Mouse (Mus musculus) G1E (cell line): ENCODE data around the gene Ube4b. TPM values are rescaled to one million over a fixed set of nuclear protein-coding genes. Genes with fewer than 3 reads are reported as not detected.

Source experiments
- ATAC-seq: 2 replicates; pipeline ENCODE4 v1.8.0; 2016; ENCODE audit warnings: mild to moderate bottlenecking; ENCODE audit not compliant: insufficient number of reproducible peaks, poor library complexity, low FRiP score, severe bottlenecking; ENCODE audit errors: extremely low read depth
- DNase-seq: peaks from one replicate; pipeline ENCODE4 v3.0.0; 2012; ENCODE audit warnings: low spot score
- H3K27me3 ChIP-seq: 2 replicates; pipeline ENCODE4 v1.6.1; 2012; ENCODE audit warnings: mild to moderate bottlenecking, low read length, inconsistent platforms; ENCODE audit not compliant: insufficient read depth
- H3K36me3 ChIP-seq: replicated peaks from 2 replicates; pipeline ENCODE3; 2012; ENCODE audit warnings: mild to moderate bottlenecking, inconsistent platforms
- H3K4me1 ChIP-seq: 2 replicates; pipeline ENCODE4 v1.6.1; 2012; ENCODE audit warnings: low read depth, low read length, inconsistent platforms, mixed read lengths; ENCODE audit not compliant: insufficient read depth
- H3K4me3 ChIP-seq: 2 replicates; pipeline ENCODE4 v1.5.1; 2012; ENCODE audit warnings: low read depth, mild to moderate bottlenecking, inconsistent platforms, low read length, moderate library complexity, mixed read lengths
- H3K9me3 ChIP-seq: replicated peaks from 2 replicates; pipeline ENCODE4 v1.6.1; 2012; ENCODE audit warnings: inconsistent platforms
- CTCF ChIP-seq: IDR thresholded peaks from 2 replicates; pipeline ENCODE4 v1.5.1; 2012; ENCODE audit warnings: low read depth, low read length, inconsistent platforms, mixed read lengths
- GATA1 ChIP-seq: IDR thresholded peaks from 2 replicates; pipeline ENCODE4 v1.6.1; 2012; ENCODE audit warnings: borderline replicate concordance, low read length, inconsistent platforms, mixed read lengths
- GATA2 ChIP-seq: IDR thresholded peaks from 2 replicates; pipeline ENCODE4 v1.6.1; 2012; ENCODE audit warnings: low read depth, low read length, inconsistent platforms, borderline replicate concordance
- POLR2AphosphoS5 ChIP-seq: IDR thresholded peaks from 2 replicates; pipeline ENCODE4 v1.6.1; 2012; ENCODE audit warnings: low read depth, low read length, inconsistent platforms; ENCODE audit not compliant: insufficient replicate concordance
- TAL1 ChIP-seq: conservative IDR thresholded peaks from 2 replicates; pipeline ENCODE4 v1.6.1; 2012; ENCODE audit warnings: low read depth, low read length, inconsistent platforms, mixed read lengths
- polyA plus RNA-seq: library from polyadenylated mRNA; stranded (reverse); fragments of >175 nt; gene quantifications from 2 replicates; pipeline ENCODE4 v1.2.3, GENCODE M21; 2012
- total RNA-seq, 2 experiments: library from RNA; stranded (forward) in 1 of 2; stranded (reverse) in 1 of 2; fragments of 200-1000 nt in 1 of 2; fragments of >200 nt in 1 of 2; fragmentation: Nextera tagmentation in 1 of 2; gene quantifications; 2 replicates each; pipeline ENCODE4 v1.2.3; 2014 to 2017

Ube4b gene
- total and polyA plus RNA-seq, 3 experiments, result 51.9 to 346 (median 118) TPM

DNA sequence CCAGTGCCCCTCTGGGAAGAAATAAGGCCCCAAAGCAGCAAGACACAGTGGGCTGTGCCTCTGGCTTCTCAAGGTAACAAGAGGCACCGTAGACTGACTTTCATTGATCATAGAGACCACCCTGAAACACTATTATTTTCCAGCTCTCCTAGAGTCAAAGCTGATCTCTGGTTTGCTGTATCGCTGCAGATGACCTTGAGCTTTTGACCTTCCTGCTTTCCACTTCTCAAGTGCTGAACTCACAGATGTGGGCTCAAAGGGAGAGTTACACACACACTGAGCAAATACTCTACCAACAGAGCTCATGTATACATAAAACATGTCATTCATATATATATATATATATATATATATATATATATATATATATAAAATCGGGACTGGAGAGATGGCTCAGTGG, 24.1 kb upstream of the Ube4b start:
- ATAC-seq (no peak), DNase-seq (no peak)
- no peak for TF ChIP-seq POLR2AphosphoS5
- no peak for TF ChIP-seq CTCF
- no peak for TF ChIP-seq TAL1
- no peak for TF ChIP-seq GATA1
- no peak for TF ChIP-seq GATA2
- no peak overlapping the region for H3K4me3 ChIP-seq
- peaks cover 11% of the 10 kb centered on the region for H3K4me1 ChIP-seq
- 0 out of 2 replicates have a peak, but pooled peaks cover 2% of the 10 kb centered on the region for H3K9me3 ChIP-seq
- peaks cover 14% of the 10 kb centered on the region for H3K27me3 ChIP-seq
- H3K36me3 ChIP-seq, result no peaks in the 10 kb centered on the region

DNA sequence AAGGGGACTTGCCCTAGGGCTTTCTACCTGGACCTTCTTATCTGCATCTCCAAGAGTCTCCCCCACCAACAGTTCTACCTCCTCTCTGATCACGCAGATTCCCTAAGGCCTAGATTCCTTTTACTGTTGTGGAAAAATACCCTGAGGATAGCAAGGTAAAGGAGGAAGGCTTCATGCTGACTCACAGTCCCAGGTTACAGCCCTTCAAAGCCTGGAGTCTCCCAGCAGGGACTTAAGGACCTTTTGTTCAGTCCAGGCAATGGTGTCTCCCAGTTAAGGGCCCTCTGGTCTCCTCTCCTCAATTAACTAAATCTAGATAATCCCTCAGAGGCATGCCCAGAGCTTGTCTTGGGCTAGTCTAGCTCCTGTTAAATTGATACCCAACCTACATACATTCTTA, 19.8 kb upstream of the Ube4b start:
- H3K36me3 ChIP-seq, result no peaks in the 10 kb centered on the region
- ATAC-seq (no peak), DNase-seq (no peak)
- H3K27me3 ChIP-seq, result no peaks in the 10 kb centered on the region
- no peak overlapping the region for H3K4me3 ChIP-seq
- H3K4me1 ChIP-seq, result peaks cover 37% of the 10 kb centered on the region
- no peaks in the 10 kb centered on the region for H3K9me3 ChIP-seq
- TF ChIP-seq CTCF (no peak), POLR2AphosphoS5 (no peak), GATA1 (no peak), GATA2 (no peak), TAL1 (no peak)

DNA sequence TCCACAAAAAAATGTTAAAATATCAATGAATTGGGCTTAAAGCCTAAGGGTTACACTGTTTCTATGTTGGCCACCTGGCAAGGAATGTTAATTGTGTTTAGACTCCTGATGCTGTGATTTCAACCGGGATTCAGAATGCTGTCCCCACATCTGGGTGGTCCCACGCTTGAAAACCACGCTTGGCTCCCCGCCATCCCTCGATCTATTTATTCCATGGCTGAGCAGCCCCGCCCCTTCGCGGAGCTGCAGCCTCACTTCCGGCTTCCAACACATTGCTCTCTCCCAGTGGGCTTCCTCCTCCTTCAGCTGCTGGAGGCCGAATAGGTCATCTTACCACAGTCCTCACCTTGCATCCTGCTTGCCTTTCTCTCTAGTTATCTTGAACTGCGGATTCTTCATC, 19.3 kb upstream of the Ube4b start:
- H3K27me3 ChIP-seq, result no peaks in the 10 kb centered on the region
- ATAC-seq (no peak), DNase-seq (no peak)
- TF ChIP-seq GATA2, result no peak
- no peak for TF ChIP-seq GATA1
- no peak for TF ChIP-seq CTCF
- no peak for TF ChIP-seq POLR2AphosphoS5
- no peak for TF ChIP-seq TAL1
- H3K4me1 ChIP-seq, result peaks cover 40% of the 10 kb centered on the region
- no peaks in the 10 kb centered on the region for H3K36me3 ChIP-seq
- no peaks in the 10 kb centered on the region for H3K9me3 ChIP-seq
- H3K4me3 ChIP-seq, result peak overlapping the region; percentile 6; the same call in 1 of the 2 replicates

DNA sequence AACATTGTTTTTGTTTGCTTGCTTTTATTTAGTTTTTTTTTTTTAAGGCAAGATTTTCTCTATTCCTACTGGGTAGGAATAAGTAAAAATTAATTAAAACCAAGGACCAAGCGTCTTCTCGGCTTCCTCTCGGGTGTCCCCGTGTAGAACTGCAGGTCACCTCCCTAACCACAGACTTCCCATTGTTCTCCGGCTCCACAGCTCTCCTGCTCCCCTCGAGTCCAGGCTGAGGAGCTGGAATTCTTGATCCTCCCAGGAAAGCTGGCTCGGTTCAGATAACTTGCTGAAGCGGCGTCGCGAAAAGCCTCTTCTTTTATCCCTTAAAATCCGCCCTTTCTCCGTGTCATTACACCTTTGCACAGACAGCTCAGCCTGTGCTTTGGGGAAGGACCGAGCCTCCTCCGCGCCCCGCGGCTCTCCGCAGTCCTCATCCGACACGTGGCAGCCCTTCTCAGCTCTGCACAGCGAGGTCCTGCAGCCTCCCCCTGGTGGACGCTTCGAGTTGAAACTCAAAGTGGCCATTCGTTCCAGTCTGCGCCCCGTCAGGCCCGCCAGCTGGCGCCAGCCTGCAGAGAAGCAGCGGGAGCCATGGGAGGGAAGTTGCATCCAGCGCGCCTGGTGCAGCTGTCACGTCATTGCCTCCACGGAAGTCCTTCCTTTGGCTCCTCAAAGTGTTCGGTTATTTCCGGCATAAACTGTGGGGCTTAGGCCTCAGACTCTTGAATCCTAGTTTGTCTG, 18.6 kb upstream of the Ube4b start:
- Histone ChIP-seq H3K36me3 (no peaks in the 10 kb centered on the region), H3K4me1 (peaks cover 48% of the 10 kb centered on the region), H3K27me3 (no peaks in the 10 kb centered on the region), H3K9me3 (no peaks in the 10 kb centered on the region), H3K4me3 (peak overlapping the region; percentile 69)
- peak; percentile 86 for DNase-seq
- ATAC-seq, result peak; percentile 88
- TF ChIP-seq TAL1 (no peak), CTCF (peak; percentile 41)

DNA sequence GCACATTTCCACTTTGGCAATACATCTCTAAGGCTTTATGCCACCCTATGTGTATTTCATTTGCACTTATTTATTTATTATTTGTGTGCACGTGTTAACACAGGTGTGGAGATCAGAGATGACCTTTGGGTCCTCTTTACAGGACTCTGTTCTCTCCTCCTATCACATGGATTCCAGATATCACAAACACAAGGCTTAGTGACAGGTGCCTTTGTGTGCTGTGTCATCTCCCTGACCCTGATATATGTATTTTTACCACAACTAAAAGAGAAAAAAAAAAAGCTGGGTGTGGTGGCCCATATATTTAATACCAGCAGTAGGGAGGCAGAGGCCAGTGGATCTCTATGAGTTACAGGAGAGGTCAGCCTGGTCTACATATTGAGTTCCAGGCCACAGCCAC, 17.9 kb upstream of the Ube4b start:
- Histone ChIP-seq H3K4me1 (peaks cover 54% of the 10 kb centered on the region), H3K27me3 (no peaks in the 10 kb centered on the region), H3K36me3 (no peaks in the 10 kb centered on the region), H3K4me3 (no peak overlapping the region), H3K9me3 (no peaks in the 10 kb centered on the region)
- no peak for DNase-seq
- TF ChIP-seq GATA1 (no peak), POLR2AphosphoS5 (no peak), CTCF (no peak), GATA2 (no peak), TAL1 (no peak)
- ATAC-seq, result no peak

DNA sequence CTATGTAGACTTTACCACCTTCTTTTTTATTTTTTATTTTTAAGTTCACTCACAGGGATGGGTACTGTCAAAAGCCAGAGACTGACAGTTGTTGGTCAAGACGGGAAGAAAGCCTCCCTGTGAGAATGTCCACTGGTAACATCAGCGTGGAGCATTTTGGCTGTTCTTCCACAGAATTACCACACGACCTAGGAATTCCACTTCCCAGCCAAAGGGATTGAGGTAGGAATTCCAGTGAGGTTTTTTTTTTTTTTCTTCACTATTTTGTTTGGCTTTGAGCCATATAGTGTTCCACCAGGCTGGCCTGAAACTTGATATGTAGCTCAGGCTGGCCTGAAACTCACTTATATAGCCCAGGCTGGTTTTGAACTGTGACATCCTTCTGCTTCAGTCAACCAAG, 15.9 kb upstream of the Ube4b start:
- Histone ChIP-seq H3K4me1 (peaks cover 59% of the 10 kb centered on the region), H3K9me3 (no peaks in the 10 kb centered on the region)
- no peak for ATAC-seq

More for the DNA sequence above, 15.9 kb upstream of the Ube4b start:
- Histone ChIP-seq H3K36me3 (no peaks in the 10 kb centered on the region), H3K4me3 (no peak overlapping the region), H3K27me3 (no peaks in the 10 kb centered on the region)
- no peak for DNase-seq
- TF ChIP-seq GATA1 (no peak), CTCF (no peak), GATA2 (no peak), TAL1 (no peak), POLR2AphosphoS5 (no peak)
